Mouse (Mus musculus) lung, postnatal 0 days (tissue): Measurements from ENCODE around the gene Cdh8. TPM values are rescaled to one million over a fixed set of nuclear protein-coding genes. Genes with fewer than 3 reads are reported as not detected.
"Not testable (repeated sequence)": the region's sequence is repeated elsewhere in the genome, so short reads cannot be mapped to it uniquely, and the experiment has no call there.

Experiments
- ATAC-seq: fragments of 200-750 bp; cut with Nextera tagmentation; 2 replicates; pipeline ENCODE4 v1.8.0; 2017; ENCODE audit warnings: moderate library complexity
- DNase-seq: peaks from one replicate; pipeline ENCODE4 v3.0.0-alpha.2; 2016; ENCODE audit warnings: low spot score
- H3K27ac ChIP-seq: fragments of 300-500 bp; sonication (generic); 2 replicates; pipeline ENCODE4 v1.5.1; 2014; ENCODE audit warnings: antibody characterized with exemption, mild to moderate bottlenecking, low read length, mixed read lengths
- H3K27me3 ChIP-seq: fragments of 300-500 bp; sonication (generic); replicated peaks from 2 replicates; pipeline ENCODE4 v1.6.1; 2014; ENCODE audit warnings: low read length, mixed read lengths; ENCODE audit not compliant: insufficient read depth
- H3K36me3 ChIP-seq: fragments of 300-500 bp; sonication (generic); 2 replicates; pipeline ENCODE4 v1.6.1; 2014; ENCODE audit warnings: low read length, mixed read lengths; ENCODE audit not compliant: insufficient read depth
- H3K4me1 ChIP-seq: fragments of 300-500 bp; sonication (generic); 2 replicates; pipeline ENCODE4 v1.6.1; 2014; ENCODE audit warnings: antibody characterized with exemption, low read depth, low read length, mixed read lengths; ENCODE audit not compliant: insufficient read depth
- H3K4me2 ChIP-seq: fragments of 300-500 bp; sonication (generic); replicated peaks from 2 replicates; pipeline ENCODE4 v1.6.1; 2014; ENCODE audit warnings: low read depth, mild to moderate bottlenecking, low read length, moderate library complexity, mixed read lengths
- H3K4me3 ChIP-seq: fragments of 300-500 bp; sonication (generic); 2 replicates; pipeline ENCODE4 v1.5.1; 2014; ENCODE audit warnings: low read depth, low read length
- H3K9ac ChIP-seq: fragments of 300-500 bp; sonication (generic); replicated peaks from 2 replicates; pipeline ENCODE4 v1.6.1; 2014; ENCODE audit warnings: low read depth, mild to moderate bottlenecking
- H3K9me3 ChIP-seq: fragments of 300-500 bp; sonication (generic); 2 replicates; pipeline ENCODE4 v1.6.1; 2016; ENCODE audit warnings: low read length, mixed read lengths
- CTCF ChIP-seq: IDR thresholded peaks from 2 replicates; pipeline ENCODE4 v1.5.1; 2016; ENCODE audit warnings: antibody characterized with exemption, mild to moderate bottlenecking
- EP300 ChIP-seq: IDR thresholded peaks from 2 replicates; pipeline ENCODE4 v1.6.1; 2016; ENCODE audit warnings: antibody characterized with exemption, mild to moderate bottlenecking, control low read depth
- WGBS: fragments of 180-500 bp; shearing (Covaris S2); extraction: QIAGEN DNeasy Blood & Tissue Kit; methylation state at CpG from one replicate; pipeline ENCODE4 v1.1.7; 2014; 5-methylcytosine and 5-hydroxymethylcytosine counted together
- polyA plus RNA-seq: library from polyadenylated mRNA; unstranded; fragments of >200 nt; fragmentation: Nextera tagmentation; extraction: Ambion mirVana; gene quantifications from 2 replicates; pipeline ENCODE4 v1.2.1, GENCODE M21; 2015

Cdh8 gene
- polyA plus RNA-seq, 1 experiment from 2014 or later: 0.37 TPM

DNA sequence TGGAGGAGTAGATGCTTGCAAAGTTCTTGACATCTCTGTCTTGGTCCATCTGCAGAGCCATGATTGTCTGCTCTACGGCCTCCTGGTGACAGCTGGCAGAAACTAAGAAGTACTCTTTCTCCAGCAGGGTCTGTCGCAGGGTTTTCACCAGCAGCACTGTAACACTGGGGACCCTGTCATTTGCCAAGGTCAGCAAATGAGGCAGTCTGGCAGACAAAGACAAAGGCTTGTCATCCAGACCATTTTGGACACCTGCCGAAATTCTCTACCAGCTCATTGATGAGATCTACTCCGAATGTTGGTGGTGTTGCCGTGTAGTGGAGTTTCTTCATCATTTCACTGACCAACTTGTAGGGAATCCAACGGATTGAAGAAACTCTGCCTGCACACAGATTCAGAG is 270.8 kb downstream of the Cdh8 start:
- no peak overlapping the region for H3K27ac ChIP-seq
- H3K9me3 ChIP-seq: no peaks in the 10 kb centered on the region
- ATAC-seq: no peak
- H3K4me1 ChIP-seq: no peaks in the 10 kb centered on the region
- WGBS: 87% methylated on average over 6 of the region's 6 CpGs
- H3K4me3 ChIP-seq: no peak overlapping the region
- DNase-seq: no peak
- no peak overlapping the region for H3K9ac ChIP-seq
- no peaks in the 10 kb centered on the region for H3K36me3 ChIP-seq
- TF ChIP-seq EP300 (no peak), CTCF (no peak)
- H3K27me3 ChIP-seq: no peaks in the 10 kb centered on the region
- H3K4me2 ChIP-seq: no peak overlapping the region

DNA sequence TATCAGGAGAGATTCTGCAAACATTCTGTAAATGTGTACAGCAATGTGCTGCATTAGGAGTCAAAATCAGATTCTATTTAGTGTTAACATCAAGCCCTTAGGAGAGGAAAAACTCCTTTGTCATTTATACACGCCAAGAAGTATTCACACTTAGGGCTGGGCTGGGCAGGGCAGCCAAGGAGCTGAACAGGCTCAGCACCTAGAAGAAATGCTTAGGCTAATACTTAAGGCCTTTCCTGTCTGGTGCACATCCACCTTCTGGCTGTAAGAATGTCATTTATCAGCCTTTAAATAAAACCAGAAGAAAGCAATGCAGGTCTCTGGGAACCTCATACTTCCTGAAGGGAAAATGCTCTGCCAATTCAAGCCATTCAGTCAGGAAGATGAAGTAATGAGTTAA is 271.5 kb downstream of the Cdh8 start:
- 35% methylated on average over 1 of the region's 1 CpGs for WGBS
- not testable (repeated sequence) for H3K4me3 ChIP-seq, H3K4me2 ChIP-seq, H3K4me1 ChIP-seq, H3K36me3 ChIP-seq, H3K27ac ChIP-seq, H3K27me3 ChIP-seq, H3K9me3 ChIP-seq, H3K9ac ChIP-seq, ATAC-seq, DNase-seq

GRCm38 (mm10) chr8:99098453-99098852 is 317.8 kb downstream of the Cdh8 start:
- Histone ChIP-seq H3K36me3 (no peaks in the 10 kb centered on the region), H3K27ac (no peak overlapping the region), H3K9ac (no peak overlapping the region), H3K9me3 (no peaks in the 10 kb centered on the region), H3K27me3 (no peaks in the 10 kb centered on the region), H3K4me2 (no peak overlapping the region), H3K4me3 (no peak overlapping the region), H3K4me1 (no peaks in the 10 kb centered on the region)
- no peak for ATAC-seq
- 57% methylated on average over 2 of the region's 2 CpGs for WGBS
- TF ChIP-seq EP300: no peak
- TF ChIP-seq CTCF: no peak
- no peak for DNase-seq

- Histone ChIP-seq H3K4me3 (no peak overlapping the region), H3K4me1 (no peaks in the 10 kb centered on the region), H3K4me2 (no peak overlapping the region), H3K9me3 (no peaks in the 10 kb centered on the region), H3K9ac (no peak overlapping the region), H3K27ac (no peak overlapping the region), H3K36me3 (no peaks in the 10 kb centered on the region), H3K27me3 (no peaks in the 10 kb centered on the region)
- TF ChIP-seq EP300: no peak
- TF ChIP-seq CTCF: peak; percentile 42
- DNase-seq (no peak), ATAC-seq (no peak)
Measured at GRCm38 (mm10) chr8:99051344-99051743, 364.9 kb downstream of the Cdh8 start.

GRCm38 (mm10) chr8:99048664-99049363 is 367.5 kb downstream of the Cdh8 start:
- Histone ChIP-seq H3K27me3 (no peaks in the 10 kb centered on the region), H3K9ac (no peak overlapping the region), H3K4me3 (no peak overlapping the region), H3K4me1 (no peaks in the 10 kb centered on the region), H3K36me3 (no peaks in the 10 kb centered on the region), H3K9me3 (no peaks in the 10 kb centered on the region), H3K4me2 (no peak overlapping the region), H3K27ac (no peak overlapping the region)
- 72% methylated on average over 8 of the region's 8 CpGs for WGBS
- no peak for TF ChIP-seq EP300
- no peak for TF ChIP-seq CTCF
- no peak for ATAC-seq
- DNase-seq: no peak

- Histone ChIP-seq H3K4me3 (no peak overlapping the region), H3K9me3 (no peaks in the 10 kb centered on the region), H3K27me3 (no peaks in the 10 kb centered on the region), H3K4me1 (no peaks in the 10 kb centered on the region), H3K9ac (no peak overlapping the region), H3K4me2 (no peak overlapping the region), H3K27ac (no peak overlapping the region), H3K36me3 (no peaks in the 10 kb centered on the region)
- DNase-seq (no peak), ATAC-seq (no peak)
- TF ChIP-seq EP300: no peak
- no peak for TF ChIP-seq CTCF
- 89% methylated on average over 2 of the region's 2 CpGs for WGBS
Measured at GRCm38 (mm10) chr8:99040423-99040822, 375.8 kb downstream of the Cdh8 start.

GRCm38 (mm10) chr8:99031060-99031459 is 385.2 kb downstream of the Cdh8 start:
- Histone ChIP-seq H3K27ac (no peak overlapping the region), H3K9ac (no peak overlapping the region), H3K9me3 (no peaks in the 10 kb centered on the region), H3K4me3 (no peak overlapping the region), H3K4me1 (no peaks in the 10 kb centered on the region), H3K27me3 (no peaks in the 10 kb centered on the region), H3K4me2 (no peak overlapping the region), H3K36me3 (no peaks in the 10 kb centered on the region)
- DNase-seq: no peak
- TF ChIP-seq CTCF: no peak
- TF ChIP-seq EP300: no peak
- ATAC-seq: no peak
- WGBS: 46% methylated on average over 4 of the region's 4 CpGs
